Mouse (Mus musculus) left cerebral cortex, adult 11 months (tissue): ENCODE measurements at regions not wholly inside any gene's neighbourhood (a gene's known extent, or its start where the extent isn't known, plus 50 kb on each side); places are given as distances from the start of the nearest gene placed in this dataset.

ENCODE experiments used
- DNase-seq: peaks from one replicate; pipeline ENCODE4 v3.0.0; 2022; ENCODE audit warnings: low spot score

GRCm38 (mm10) chr8:102414931-102415330, 370.5 kb downstream of the Cdh11 start:
- DNase-seq, result no peak

- no peak for DNase-seq
These were observed 372.0 kb downstream of the Cdh11 start for GRCm38 (mm10) chr8:102413446-102413845.

GRCm38 (mm10) chr8:102387591-102387990, 397.9 kb downstream of the Cdh11 start:
- no peak for DNase-seq

- DNase-seq, result no peak
These were observed 440.1 kb downstream of the Cdh11 start for GRCm38 (mm10) chr8:102345392-102345791.

- no peak for DNase-seq
These were observed 452.9 kb downstream of the Cdh11 start for GRCm38 (mm10) chr8:102332511-102332910.

- no peak for DNase-seq
These were observed 454.3 kb downstream of the Cdh11 start for GRCm38 (mm10) chr8:102331151-102331550.

GRCm38 (mm10) chr8:102329955-102330354, 455.5 kb downstream of the Cdh11 start:
- DNase-seq, result no peak
